Mouse (Mus musculus): Measurements from ENCODE around the gene Adam1a. TPM values are rescaled to one million over a fixed set of nuclear protein-coding genes. Genes with fewer than 3 reads are reported as not detected.
A peak's percentile ranks its signal among the peaks of the same experiment; 100 is the strongest.

Gene Adam1a
- total RNA-seq, 1 experiment from 2014 or later = 13.8 TPM

DNA sequence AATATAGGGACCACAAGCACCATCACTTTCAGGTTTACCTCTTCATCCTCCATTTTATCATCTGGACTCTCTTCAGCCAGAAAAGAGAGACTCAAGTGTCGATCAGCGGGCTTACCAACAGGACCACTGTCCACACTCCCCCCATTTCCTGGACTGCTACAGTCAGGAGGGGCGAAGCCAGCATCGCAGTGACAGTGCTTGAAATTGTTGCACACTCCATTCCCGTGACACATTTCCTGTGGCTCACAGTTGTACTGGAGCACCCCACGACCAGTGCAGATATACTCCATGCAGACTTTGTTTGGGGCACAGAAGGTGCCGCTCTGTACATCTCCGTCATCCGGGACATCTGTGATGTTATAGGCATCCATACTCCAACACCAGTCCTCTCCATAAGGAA, 26.3 kb downstream of the Adam1a start:
- ATAC-seq (ENCODE audit: extremely low read depth, insufficient number of reproducible peaks, low FRiP score, poor library complexity, severe bottlenecking) = no peak

DNA sequence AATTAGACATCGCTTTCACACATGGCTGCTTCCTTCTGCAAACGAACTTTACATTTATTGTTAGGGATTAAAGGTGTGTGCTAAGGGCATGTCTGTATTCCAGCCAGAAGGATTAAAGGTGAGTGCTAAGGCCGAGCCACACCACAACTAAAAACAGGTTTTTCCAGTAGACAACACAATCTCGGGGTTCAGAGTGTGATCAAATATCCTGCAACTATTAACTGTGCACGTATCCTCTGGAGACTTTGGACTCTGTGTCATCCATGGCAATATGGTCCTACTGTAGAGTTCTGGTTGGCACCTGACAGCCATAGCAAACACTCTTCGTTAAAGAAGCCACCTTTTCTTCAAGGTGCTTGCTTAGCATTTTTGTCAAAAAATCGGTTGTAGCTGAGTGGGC, 35.3 kb downstream of the Adam1a start:
- no peak for ATAC-seq (ENCODE audit: extremely low read depth, insufficient number of reproducible peaks, low FRiP score, poor library complexity, severe bottlenecking)

DNA sequence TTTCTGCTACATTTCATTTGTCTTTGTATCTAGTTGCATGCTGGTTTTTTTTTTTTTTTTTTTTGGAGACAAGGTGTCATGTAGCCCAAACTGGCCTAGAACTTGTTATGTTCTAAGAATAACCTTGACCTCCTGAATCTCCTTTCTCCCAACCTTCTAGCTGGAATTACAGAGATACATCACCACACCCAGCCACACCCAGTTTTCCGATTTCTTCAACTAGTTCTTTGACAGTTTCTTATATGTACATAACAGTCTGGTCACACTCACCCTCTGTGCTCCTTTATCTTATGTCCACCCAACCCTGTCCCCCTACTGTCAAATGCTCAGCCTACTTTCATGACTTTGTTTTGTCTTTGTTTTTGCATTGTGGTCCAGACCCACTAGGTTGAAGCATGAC, 38.4 kb downstream of the Adam1a start:
- ATAC-seq (ENCODE audit: extremely low read depth, insufficient number of reproducible peaks, low FRiP score, poor library complexity, severe bottlenecking) = no peak

DNA sequence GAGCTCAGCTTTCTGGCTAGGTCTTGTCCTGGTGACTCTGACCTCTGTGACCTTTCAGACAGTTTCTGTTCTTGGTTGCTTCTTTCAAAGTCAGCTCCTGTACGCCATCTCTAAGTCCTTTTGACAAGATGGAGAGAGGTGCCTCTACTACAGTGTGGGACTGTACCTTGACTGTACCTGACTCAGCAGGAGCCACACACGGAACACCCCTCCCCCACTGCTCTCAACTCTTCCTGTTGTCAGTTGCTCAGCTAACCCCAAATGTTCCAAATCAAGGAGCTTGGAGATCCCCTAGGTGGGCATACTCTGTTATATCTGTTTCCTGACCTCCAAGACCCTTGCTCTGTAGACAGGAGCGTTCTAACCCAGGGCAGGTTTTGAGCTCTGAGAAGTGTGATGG, 42.1 kb downstream of the Adam1a start, which contains the start of gene Adam1b:
Gene Adam1b (minus strand): TSS at position 205 of the 400 bp plus-strand sequence.
- no peak for ATAC-seq (ENCODE audit: extremely low read depth, insufficient number of reproducible peaks, low FRiP score, poor library complexity, severe bottlenecking)

DNA sequence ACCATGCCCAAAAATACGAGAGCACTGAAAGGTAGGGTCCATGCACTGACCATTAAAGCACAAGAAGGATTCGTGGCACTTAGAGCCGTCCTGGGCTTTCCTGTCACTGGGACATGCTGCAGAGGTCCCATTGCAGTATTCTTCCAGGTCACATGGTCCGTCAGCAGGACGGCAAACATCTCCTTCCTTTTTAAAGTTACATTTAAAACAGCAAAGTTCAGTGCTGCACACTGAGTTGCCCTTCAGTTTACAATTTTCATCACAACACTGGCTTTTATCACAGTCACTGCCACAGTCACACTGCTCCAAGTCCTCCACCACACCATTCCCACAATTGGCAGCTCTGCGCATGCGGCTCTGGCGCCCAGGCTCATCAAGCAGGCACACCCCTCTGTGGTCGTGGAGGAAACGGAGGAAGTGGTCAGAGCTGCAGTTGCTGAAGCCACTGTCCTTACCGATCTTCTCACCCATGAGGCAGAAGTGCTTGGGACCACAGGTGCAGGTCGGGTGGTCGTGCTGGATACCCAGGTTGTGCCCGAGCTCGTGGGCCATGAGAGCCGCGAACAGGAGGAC, 43.8 kb downstream of the Adam1a start:
- peak; percentile 53; the same call in 1 of the 2 replicates for ATAC-seq (ENCODE audit: extremely low read depth, insufficient number of reproducible peaks, low FRiP score, poor library complexity, severe bottlenecking)

DNA sequence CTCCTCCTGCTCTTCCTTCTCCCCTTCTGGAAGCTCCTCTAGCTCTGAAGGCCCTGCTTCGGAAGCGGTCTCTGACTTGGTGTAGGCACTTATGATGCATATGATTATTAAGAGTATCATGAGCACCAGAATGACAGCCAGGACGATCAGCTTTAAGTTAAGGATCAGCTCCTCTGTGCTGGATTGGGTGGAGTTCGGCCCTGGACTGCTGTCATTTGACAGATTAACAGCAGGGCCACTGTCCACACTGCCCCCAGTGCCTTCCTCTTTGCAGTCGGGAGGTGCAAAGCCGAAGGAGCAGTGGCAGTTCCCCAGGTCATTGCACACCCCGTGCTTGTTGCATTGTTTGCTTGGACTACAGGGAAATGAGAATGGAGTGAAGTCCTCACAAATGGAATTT, 44.6 kb downstream of the Adam1a start:
- peak; percentile 27; the same call in 1 of the 2 replicates for ATAC-seq (ENCODE audit: extremely low read depth, insufficient number of reproducible peaks, low FRiP score, poor library complexity, severe bottlenecking)

DNA sequence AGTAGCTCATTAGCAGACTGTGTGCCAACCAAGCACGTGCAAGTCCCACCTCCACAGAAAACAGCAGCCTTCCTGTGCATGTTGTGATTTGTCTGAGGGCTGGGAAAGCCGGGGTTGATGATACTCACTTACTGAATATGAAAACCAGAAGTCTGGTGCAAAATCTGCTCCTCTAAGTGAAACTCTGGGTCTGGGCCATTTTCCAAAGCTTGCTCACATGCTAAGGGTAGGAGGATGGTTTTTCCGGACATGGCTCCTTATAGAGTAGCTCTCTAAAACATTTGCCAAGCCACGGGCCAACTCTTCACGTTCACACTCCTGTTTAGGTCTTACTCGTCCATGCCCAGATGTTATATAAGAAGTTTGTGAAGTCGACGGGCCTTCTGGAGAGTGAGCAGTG, 52.0 kb downstream of the Adam1a start:
- ATAC-seq (ENCODE audit: extremely low read depth, insufficient number of reproducible peaks, low FRiP score, poor library complexity, severe bottlenecking) = no peak

DNA sequence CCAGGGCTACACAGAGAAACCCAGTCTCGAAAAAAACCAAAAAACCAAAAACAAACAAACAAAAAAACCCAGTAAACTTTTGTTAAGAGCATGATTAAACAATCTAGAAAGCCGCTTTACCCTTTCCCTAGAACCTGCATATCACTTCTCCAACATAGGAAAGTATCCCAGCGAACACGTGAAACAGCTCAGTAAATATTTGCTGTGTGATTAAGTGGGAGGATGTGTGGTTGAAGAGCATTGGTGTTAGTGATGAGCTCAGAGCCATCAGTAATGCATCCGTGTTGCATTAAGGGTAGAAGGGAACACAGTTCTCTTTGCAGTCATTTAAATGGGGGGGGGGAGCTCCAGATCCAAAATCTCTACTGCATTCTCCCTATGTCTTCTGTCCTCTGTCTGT, 60.5 kb downstream of the Adam1a start:
- ATAC-seq (ENCODE audit: extremely low read depth, insufficient number of reproducible peaks, low FRiP score, poor library complexity, severe bottlenecking) = no peak

DNA sequence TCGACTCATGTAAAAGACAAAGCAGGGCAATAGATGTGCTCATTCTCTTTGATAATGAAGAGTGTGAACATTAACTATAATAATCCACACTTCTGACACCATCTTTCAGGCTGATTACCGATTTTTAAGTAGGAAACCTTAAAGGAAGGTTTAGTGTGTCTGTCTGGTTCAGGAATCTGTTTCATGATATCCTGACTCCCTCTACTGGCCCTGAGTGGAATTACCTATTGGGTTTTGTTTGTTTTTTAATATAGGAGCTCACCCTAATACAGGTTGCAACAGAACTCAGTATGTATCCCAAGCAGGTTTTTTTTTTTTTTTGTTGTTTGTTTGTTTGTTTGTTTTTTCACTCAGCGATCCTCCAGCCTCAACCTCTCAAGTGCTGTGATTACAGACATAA, 67.6 kb downstream of the Adam1a start:
- peak; percentile 78 for ATAC-seq (ENCODE audit: extremely low read depth, insufficient number of reproducible peaks, low FRiP score, poor library complexity, severe bottlenecking)

DNA sequence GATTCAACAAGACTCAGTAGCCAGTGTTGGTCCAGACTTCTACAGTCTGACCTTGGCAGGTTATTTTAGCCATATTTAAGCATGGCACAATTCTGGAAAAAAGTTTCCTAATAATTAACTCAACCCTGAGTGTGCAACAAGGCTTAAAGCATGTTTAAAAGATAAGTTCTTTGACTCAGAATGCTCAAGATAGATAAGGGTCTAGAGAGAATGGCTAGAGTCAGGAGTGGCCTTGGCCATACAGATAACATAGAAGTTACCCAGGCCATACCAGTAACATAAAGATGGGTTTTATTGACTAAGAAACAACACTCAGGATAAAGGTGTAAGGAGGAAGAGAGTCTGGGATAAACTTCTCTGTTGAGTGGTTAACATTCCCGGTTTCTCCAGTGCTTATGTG, 69.2 kb downstream of the Adam1a start:
- ATAC-seq (ENCODE audit: extremely low read depth, insufficient number of reproducible peaks, low FRiP score, poor library complexity, severe bottlenecking) = no peak

DNA sequence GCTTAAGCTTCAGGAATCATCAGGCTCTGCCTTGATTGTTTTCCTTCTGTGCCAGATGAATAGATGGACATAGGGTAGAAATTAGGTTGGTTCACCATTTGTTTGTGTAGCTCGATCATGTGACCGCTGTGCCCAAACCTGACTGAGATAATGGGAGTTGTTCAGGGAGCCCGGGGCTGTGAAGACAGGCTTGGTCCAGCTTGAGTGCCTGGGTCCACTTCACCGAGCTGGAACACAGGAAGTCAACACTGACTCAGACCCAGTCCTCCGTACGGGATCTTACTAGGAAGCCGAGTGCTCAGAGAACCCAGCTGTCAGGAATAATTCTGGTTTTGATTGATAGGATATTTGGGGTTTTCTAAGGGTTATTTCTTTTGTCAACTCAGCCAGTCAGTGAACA, 70.7 kb downstream of the Adam1a start:
- ATAC-seq (ENCODE audit: extremely low read depth, insufficient number of reproducible peaks, low FRiP score, poor library complexity, severe bottlenecking) = no peak

DNA sequence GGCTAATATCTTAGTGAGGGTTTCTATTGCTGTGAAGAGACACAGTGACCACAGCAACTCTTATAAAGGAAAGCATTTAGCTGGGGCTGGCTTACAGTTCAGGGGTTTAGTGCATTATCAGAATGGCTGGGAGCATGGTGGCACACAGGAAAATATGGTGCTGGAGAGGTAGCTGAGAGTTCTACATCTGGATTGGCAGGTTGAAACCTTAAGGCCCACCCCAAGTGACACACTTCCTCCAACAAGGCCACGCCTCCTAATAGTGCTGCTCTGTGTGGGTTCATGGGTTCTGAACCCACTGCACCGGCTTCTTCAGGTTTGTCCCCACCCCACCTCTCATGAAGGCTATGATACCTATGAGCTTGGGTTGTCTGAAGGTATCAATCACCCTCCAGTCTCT, 72.9 kb downstream of the Adam1a start:
- ATAC-seq (ENCODE audit: extremely low read depth, insufficient number of reproducible peaks, low FRiP score, poor library complexity, severe bottlenecking) = no peak

DNA sequence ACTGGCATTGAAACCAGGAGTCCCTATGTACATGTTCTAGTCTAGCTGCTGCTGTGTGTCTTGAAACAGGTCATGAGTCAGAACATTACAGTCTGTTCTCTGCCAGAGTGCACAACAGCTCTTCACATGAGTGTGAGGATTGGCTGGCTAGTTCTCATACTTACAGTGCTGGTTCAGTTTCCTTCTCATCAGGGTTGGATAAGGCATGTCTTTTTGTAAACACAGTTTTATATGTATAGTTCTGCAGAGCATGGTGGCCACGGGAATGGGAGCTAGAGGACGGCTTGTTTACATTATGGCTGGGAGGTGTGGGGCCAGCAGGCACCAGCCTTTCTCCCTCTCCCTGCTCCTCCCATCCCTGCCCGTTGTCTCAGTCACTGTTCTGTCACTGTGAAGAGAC, 75.7 kb downstream of the Adam1a start:
- ATAC-seq (ENCODE audit: extremely low read depth, insufficient number of reproducible peaks, low FRiP score, poor library complexity, severe bottlenecking) = no peak

Other genes starting within 250 kb of the Adam1a start
- gene Trafd1, start 159.8 kb downstream of the Adam1a start, total RNA-seq (2017) = 106 and 111 TPM in 2 replicates
- gene Naa25, start 147.5 kb downstream of the Adam1a start, total RNA-seq (2017) = 31.0 and 34.3 TPM in 2 replicates
- 0.35 and 0.86 TPM in 2 replicates for gene Tmem116, start 93.6 kb downstream of the Adam1a start, total RNA-seq (2017)
- 362 and 399 TPM in 2 replicates for gene Erp29, start 93.0 kb downstream of the Adam1a start, total RNA-seq (2017)
- gene Adam1b, start 42.0 kb downstream of the Adam1a start, total RNA-seq (2017) = not detected in 2 replicates
- not detected in 2 replicates for gene Gm42878, start within 50 bp of the Adam1a start, total RNA-seq (2017)
- gene Mapkapk5, start 423 bp upstream of the Adam1a start, total RNA-seq (2017) = 149 and 179 TPM in 2 replicates
- 253 and 275 TPM in 2 replicates for gene Aldh2, start 48.3 kb upstream of the Adam1a start, total RNA-seq (2017)
- gene Acad12, start 73.5 kb upstream of the Adam1a start, total RNA-seq (2017) = 7.3 and 8.2 TPM in 2 replicates
- 3.1 and 4.1 TPM in 2 replicates for gene Acad10, start 115.0 kb upstream of the Adam1a start, total RNA-seq (2017)
- gene Brap, start 115.1 kb upstream of the Adam1a start, total RNA-seq (2017) = 90.0 and 97.5 TPM in 2 replicates
- gene Atxn2, start 165.9 kb upstream of the Adam1a start, total RNA-seq (2017) = 62.5 and 75.6 TPM in 2 replicates